Mouse (Mus musculus) heart, embryonic 11.5 days (tissue): Measurements from ENCODE around the gene Ereg. TPM values are rescaled to one million over a fixed set of nuclear protein-coding genes. Genes with fewer than 3 reads are reported as not detected.

Source experiments
- polyA plus RNA-seq: library from polyadenylated mRNA; unstranded; fragments of >200 nt; fragmentation: Nextera tagmentation; extraction: Ambion mirVana; gene quantifications from 2 replicates; pipeline ENCODE4 v1.2.1, GENCODE M21; 2014

The Ereg gene
- polyA plus RNA-seq, 1 experiment from 2014 or later = not detected

Other genes with a start within 250 kb of the Ereg start
- gene Cxcl1, start 183.4 kb upstream of the Ereg start, polyA plus RNA-seq = 0.27 TPM in 1 of 2 replicates, not detected in the other
- gene Cxcl2, start 170.8 kb upstream of the Ereg start, polyA plus RNA-seq = not detected in 2 replicates
- 32.5 and 33.3 TPM in 2 replicates for gene Mthfd2l, start 143.5 kb upstream of the Ereg start, polyA plus RNA-seq
- gene Epgn, start 47.2 kb upstream of the Ereg start, polyA plus RNA-seq = 0.15 and 0.19 TPM in 2 replicates
- 0.37 TPM in 1 of 2 replicates, not detected in the other for gene Areg, start 65.0 kb downstream of the Ereg start, polyA plus RNA-seq